Mouse (Mus musculus) liver, embryonic 11.5 days (tissue): ENCODE results near the gene Gps2. TPM values are rescaled to one million over a fixed set of nuclear protein-coding genes. Genes with fewer than 3 reads are reported as not detected.
"Not testable (repeated sequence)": the region's sequence is repeated elsewhere in the genome, so short reads cannot be mapped to it uniquely, and the experiment has no call there.

ENCODE experiments used
- ATAC-seq: fragments of 200-750 bp; cut with Nextera tagmentation; replicated peaks from 2 replicates; pipeline ENCODE4 v1.8.0; 2017; ENCODE audit warnings: moderate number of reproducible peaks, mild to moderate bottlenecking, moderate TSS enrichment, moderate library complexity; ENCODE audit not compliant: low FRiP score
- DNase-seq: peaks from one replicate; pipeline ENCODE4 v3.0.0-alpha.2; 2017; ENCODE audit warnings: low spot score
- H3K27ac ChIP-seq: fragments of 300-500 bp; sonication (generic); 2 replicates; pipeline ENCODE4 v1.5.1; 2014; ENCODE audit warnings: mild to moderate bottlenecking, low read depth, low read length, control low read depth
- H3K27me3 ChIP-seq: fragments of 300-500 bp; sonication (generic); replicated peaks from 2 replicates; pipeline ENCODE4 v1.6.1; 2014; ENCODE audit warnings: low read length, mixed read lengths; ENCODE audit not compliant: control insufficient read depth, insufficient read depth
- H3K36me3 ChIP-seq: fragments of 300-500 bp; sonication (generic); 2 replicates; pipeline ENCODE4 v1.6.1; 2014; ENCODE audit warnings: mild to moderate bottlenecking, low read length, moderate library complexity, mixed read lengths; ENCODE audit not compliant: control insufficient read depth, insufficient read depth
- H3K4me1 ChIP-seq: fragments of 300-500 bp; sonication (generic); replicated peaks from 2 replicates; pipeline ENCODE4 v1.6.1; 2014; ENCODE audit warnings: low read length, mixed read lengths; ENCODE audit not compliant: control insufficient read depth, insufficient read depth
- H3K4me2 ChIP-seq: fragments of 300-500 bp; sonication (generic); 2 replicates; pipeline ENCODE4 v1.6.1; 2014; ENCODE audit warnings: mild to moderate bottlenecking, control low read depth, moderate library complexity
- H3K4me3 ChIP-seq: fragments of 300-500 bp; sonication (generic); 2 replicates; pipeline ENCODE4 v1.5.1; 2014; ENCODE audit warnings: low read depth, low read length, control low read depth
- H3K9ac ChIP-seq: fragments of 300-500 bp; sonication (generic); 2 replicates; pipeline ENCODE4 v1.6.1; 2014; ENCODE audit warnings: low read depth, low read length, control low read depth
- H3K9me3 ChIP-seq: fragments of 300-500 bp; sonication (generic); 2 replicates; pipeline ENCODE4 v1.6.1; 2016; ENCODE audit warnings: low read length, inconsistent platforms, mixed read lengths; ENCODE audit not compliant: control insufficient read depth
- WGBS: fragments of 180-500 bp; shearing (Covaris S2); extraction: QIAGEN DNeasy Blood & Tissue Kit; methylation state at CpG from one replicate; pipeline ENCODE4 v1.1.7; 2014; 5-methylcytosine and 5-hydroxymethylcytosine counted together
- polyA plus RNA-seq: library from polyadenylated mRNA; unstranded; fragments of >200 nt; fragmentation: Nextera tagmentation; extraction: Ambion mirVana; gene quantifications from 2 replicates; pipeline ENCODE4 v1.2.1, GENCODE M21; 2014

Gene Gps2
- polyA plus RNA-seq, 1 experiment from 2014 or later = 130 TPM

- Histone ChIP-seq H3K4me1 (peaks cover 43% of the 10 kb centered on the region), H3K27ac (peak overlapping the region; percentile 96), H3K4me2 (peak overlapping the region; percentile 96), H3K4me3 (peak overlapping the region; percentile 94), H3K36me3 (peaks cover 44% of the 10 kb centered on the region)
- 37% methylated on average over 7 of the region's 7 CpGs for WGBS
- not testable (repeated sequence) for H3K9me3 ChIP-seq, H3K27me3 ChIP-seq, ATAC-seq, H3K9ac ChIP-seq, DNase-seq
Measured at GRCm38 (mm10) chr11:69916652-69917378, 3.1 kb downstream of the Gps2 start.

GRCm38 (mm10) chr11:69917379-69917948 is 3.8 kb downstream of the Gps2 start:
- Histone ChIP-seq H3K36me3 (peaks cover 40% of the 10 kb centered on the region), H3K27me3 (no peaks in the 10 kb centered on the region), H3K4me2 (peak overlapping the region; percentile 96), H3K4me1 (peaks cover 44% of the 10 kb centered on the region), H3K4me3 (peak overlapping the region; percentile 10), H3K9ac (no peak overlapping the region; the same call in 1 of the 2 replicates), H3K9me3 (no peaks in the 10 kb centered on the region), H3K27ac (peak overlapping the region; percentile 96)
- WGBS = 76% methylated on average over 8 of the region's 8 CpGs
- ATAC-seq (no peak), DNase-seq (no peak)

- H3K27me3 ChIP-seq = no peaks in the 10 kb centered on the region
- ATAC-seq = no peak
- no peak for DNase-seq
- WGBS = 75% methylated on average over 5 of the region's 5 CpGs
- no peaks in the 10 kb centered on the region for H3K9me3 ChIP-seq
- H3K27ac ChIP-seq = peak overlapping the region; percentile 42; the same call in 1 of the 2 replicates
- peaks cover 40% of the 10 kb centered on the region for H3K36me3 ChIP-seq
- no peak overlapping the region for H3K9ac ChIP-seq
- peaks cover 51% of the 10 kb centered on the region for H3K4me1 ChIP-seq
- H3K4me2 ChIP-seq = peak overlapping the region; percentile 96
- peak overlapping the region; percentile 92; the same call in 1 of the 2 replicates for H3K4me3 ChIP-seq
Measured at GRCm38 (mm10) chr11:69918118-69918517, 4.4 kb downstream of the Gps2 start.

GRCm38 (mm10) chr11:69919053-69919452 is 5.4 kb downstream of the Gps2 start:
- no peaks in the 10 kb centered on the region for H3K27me3 ChIP-seq
- DNase-seq = no peak
- peaks cover 40% of the 10 kb centered on the region for H3K36me3 ChIP-seq
- H3K4me2 ChIP-seq = peak overlapping the region; percentile 96
- H3K9me3 ChIP-seq = no peaks in the 10 kb centered on the region
- H3K4me3 ChIP-seq = peak overlapping the region; percentile 92
- WGBS = 65% methylated on average over 9 of the region's 9 CpGs
- H3K4me1 ChIP-seq = peaks cover 51% of the 10 kb centered on the region
- no peak for ATAC-seq
- peak overlapping the region; percentile 100 for H3K9ac ChIP-seq
- peak overlapping the region; percentile 98 for H3K27ac ChIP-seq

- Histone ChIP-seq H3K9ac (peak overlapping the region; percentile 100), H3K36me3 (peaks cover 40% of the 10 kb centered on the region), H3K4me2 (peak overlapping the region; percentile 96), H3K27ac (peak overlapping the region; percentile 98), H3K27me3 (no peaks in the 10 kb centered on the region), H3K4me1 (peaks cover 50% of the 10 kb centered on the region), H3K4me3 (peak overlapping the region; percentile 92), H3K9me3 (no peaks in the 10 kb centered on the region)
- ATAC-seq (peak; percentile 39), DNase-seq (peak; percentile 79)
- WGBS = under 1% methylated on average over 17 of the region's 17 CpGs
Measured at GRCm38 (mm10) chr11:69919661-69920265, 6.1 kb downstream of the Gps2 start.

GRCm38 (mm10) chr11:69920266-69921031 is 6.8 kb downstream of the Gps2 start:
- Histone ChIP-seq H3K27ac (peak overlapping the region; percentile 98), H3K36me3 (peaks cover 36% of the 10 kb centered on the region), H3K4me3 (peak overlapping the region; percentile 92), H3K4me1 (peaks cover 43% of the 10 kb centered on the region), H3K27me3 (no peaks in the 10 kb centered on the region), H3K4me2 (peak overlapping the region; percentile 96), H3K9me3 (no peaks in the 10 kb centered on the region), H3K9ac (peak overlapping the region; percentile 100)
- 1% methylated on average over 63 of the region's 65 CpGs for WGBS
- ATAC-seq (peak; percentile 1), DNase-seq (peak; percentile 72)

GRCm38 (mm10) chr11:69921114-69922011 is 7.7 kb downstream of the Gps2 start, which contains the start of gene Eif5a:
Gene Eif5a (minus strand): TSS chr11:69921958.
- Histone ChIP-seq H3K36me3 (peaks cover 27% of the 10 kb centered on the region), H3K27me3 (no peaks in the 10 kb centered on the region), H3K9me3 (no peaks in the 10 kb centered on the region), H3K27ac (peak within 1 kb of the TSS; percentile 99), H3K4me2 (peak within 1 kb of the TSS; percentile 96), H3K4me1 (peaks cover 35% of the 10 kb centered on the region), H3K4me3 (peak within 1 kb of the TSS; percentile 92), H3K9ac (peak within 1 kb of the TSS; percentile 100)
- under 1% methylated on average over 78 of the region's 78 CpGs for WGBS
- DNase-seq = peak; percentile 100
- peak; percentile 90 for ATAC-seq
